Mouse (Mus musculus) MEL (cell line): ENCODE measurements around the gene Fktn. TPM values are rescaled to one million over a fixed set of nuclear protein-coding genes. Genes with fewer than 3 reads are reported as not detected.
"Not testable (repeated sequence)": the region's sequence is repeated elsewhere in the genome, so short reads cannot be mapped to it uniquely, and the experiment has no call there.

ENCODE experiments used
- DNase-seq: peaks from one replicate; pipeline ENCODE4 v3.0.0; 2011; ENCODE audit warnings: low read depth, low spot score
- H3K27ac ChIP-seq: 2 replicates; pipeline ENCODE4 v1.5.1; 2012; ENCODE audit warnings: low read depth, mild to moderate bottlenecking, control low read depth, low read length, moderate library complexity; ENCODE audit not compliant: control insufficient read depth
- H3K27me3 ChIP-seq, 2 experiments: fragments of 150-350 bp in 1 of 2; sonication (generic) in 1 of 2; 2 replicates each; pipeline ENCODE4 v1.6.1; 2012; ENCODE audit warnings: low read length in 2 of 2, mild to moderate bottlenecking in 2 of 2, improper control_type of control experiment in 1 of 2, moderate library complexity in 1 of 2; ENCODE audit not compliant: insufficient read depth in 2 of 2, control insufficient read depth in 1 of 2
- H3K36me3 ChIP-seq, 2 experiments: 2 replicates each; pipeline ENCODE4 v1.6.1; 2012 to 2014; ENCODE audit warnings: low read length in 2 of 2, improper control_type of control experiment in 1 of 2, inconsistent platforms in 1 of 2, mild to moderate bottlenecking in 1 of 2; ENCODE audit not compliant: insufficient read depth in 2 of 2, control insufficient read depth in 1 of 2
- H3K4me1 ChIP-seq, 2 experiments: fragments of 150-350 bp in 1 of 2; sonication (generic) in 1 of 2; 2 replicates each; pipeline ENCODE4 v1.6.1; 2012; ENCODE audit warnings: low read length in 2 of 2, improper control_type of control experiment in 1 of 2, mild to moderate bottlenecking in 1 of 2; ENCODE audit not compliant: insufficient read depth in 2 of 2, control insufficient read depth in 1 of 2
- H3K4me3 ChIP-seq, 2 experiments: fragments of 150-350 bp in 1 of 2; sonication (generic) in 1 of 2; 2 replicates each; pipeline ENCODE4 v1.5.1; 2012; ENCODE audit warnings: low read depth in 2 of 2, low read length in 2 of 2, mild to moderate bottlenecking in 2 of 2, moderate library complexity in 2 of 2, control low read depth in 1 of 2, improper control_type of control experiment in 1 of 2; ENCODE audit not compliant: control insufficient read depth in 1 of 2, insufficient read depth in 1 of 2
- H3K79me2 ChIP-seq: 2 replicates; pipeline ENCODE4 v1.6.1; 2012; ENCODE audit warnings: mild to moderate bottlenecking, low read length, moderate library complexity; ENCODE audit not compliant: control insufficient read depth, poor library complexity, insufficient read depth
- H3K9ac ChIP-seq: 2 replicates; pipeline ENCODE4 v1.6.1; 2012; ENCODE audit warnings: low read depth, mild to moderate bottlenecking, control low read depth, low read length, moderate library complexity; ENCODE audit not compliant: control insufficient read depth, poor library complexity, severe bottlenecking
- H3K9me3 ChIP-seq: fragments of 150-350 bp; sonication (generic); replicated peaks from 2 replicates; pipeline ENCODE4 v1.6.1; 2012; ENCODE audit warnings: mild to moderate bottlenecking, low read length, improper control_type of control experiment, moderate library complexity; ENCODE audit not compliant: insufficient read depth
- CHD1 ChIP-seq: IDR thresholded peaks from 2 replicates; pipeline ENCODE4 v1.6.1; 2012; ENCODE audit warnings: low read depth, mild to moderate bottlenecking, inconsistent platforms, low read length, improper control_type of control experiment
- E2F4 ChIP-seq: IDR thresholded peaks from 2 replicates; pipeline ENCODE4 v1.6.1; 2011; ENCODE audit warnings: low read depth, low read length, improper control_type of control experiment, borderline replicate concordance
- HCFC1 ChIP-seq: IDR thresholded peaks from 2 replicates; pipeline ENCODE4 v1.6.1; 2012; ENCODE audit warnings: low read depth, mild to moderate bottlenecking, inconsistent platforms, low read length, improper control_type of control experiment, moderate library complexity
- JUND ChIP-seq: IDR thresholded peaks from 2 replicates; pipeline ENCODE4 v1.6.1; 2011; ENCODE audit warnings: low read depth, mild to moderate bottlenecking, improper control_type of control experiment, low read length
- KAT2A ChIP-seq: conservative IDR thresholded peaks from 2 replicates; pipeline ENCODE4 v1.6.1; 2012; ENCODE audit warnings: low read depth, low read length, improper control_type of control experiment, inconsistent platforms
- MAFK ChIP-seq: IDR thresholded peaks from 2 replicates; pipeline ENCODE4 v1.6.1; 2011; ENCODE audit warnings: low read depth, mild to moderate bottlenecking, low read length, improper control_type of control experiment, borderline replicate concordance
- NRF1 ChIP-seq: IDR thresholded peaks from 2 replicates; pipeline ENCODE4 v1.6.1; 2014; ENCODE audit warnings: low read depth, mild to moderate bottlenecking, inconsistent platforms, low read length, improper control_type of control experiment, moderate library complexity; ENCODE audit not compliant: poor library complexity, insufficient read depth, severe bottlenecking
- SIN3A ChIP-seq: IDR thresholded peaks from 2 replicates; pipeline ENCODE4 v1.6.1; 2012; ENCODE audit warnings: low read length, improper control_type of control experiment, inconsistent platforms
- TCF12 ChIP-seq: IDR thresholded peaks from 2 replicates; pipeline ENCODE4 v1.6.1; 2014; ENCODE audit warnings: low read depth, mild to moderate bottlenecking, inconsistent platforms, low read length, improper control_type of control experiment, moderate library complexity
- USF2 ChIP-seq, 2 experiments: IDR thresholded peaks; 2 replicates each; pipeline ENCODE4 v1.6.1; 2011 to 2012; ENCODE audit warnings: improper control_type of control experiment in 2 of 2, low read length in 2 of 2, borderline replicate concordance in 1 of 2, inconsistent platforms in 1 of 2, low read depth in 1 of 2, mild to moderate bottlenecking in 1 of 2; ENCODE audit not compliant: insufficient read depth in 1 of 2
- ZKSCAN1 ChIP-seq: IDR thresholded peaks from 2 replicates; pipeline ENCODE4 v1.6.1; 2012; ENCODE audit warnings: low read depth, mild to moderate bottlenecking, inconsistent platforms, low read length, improper control_type of control experiment, moderate library complexity
- ZNF384 ChIP-seq: IDR thresholded peaks from 2 replicates; pipeline ENCODE4 v1.6.1; 2012; ENCODE audit warnings: low read depth, mild to moderate bottlenecking, inconsistent platforms, low read length, improper control_type of control experiment
- polyA plus RNA-seq, 2 experiments: library from polyadenylated mRNA; stranded (reverse) in 1 of 2; unstranded in 1 of 2; fragments of >175 nt in 1 of 2; fragments of >200 nt in 1 of 2; gene quantifications; 2 replicates each; pipeline versions ENCODE4 v1.2.1 to v1.2.4; 2012; ENCODE audit warnings: low replicate concordance in 2 of 2, low read depth in 1 of 2; ENCODE audit not compliant: insufficient read length in 2 of 2, insufficient read depth in 1 of 2, missing spikeins in 1 of 2
- total RNA-seq: library from RNA; depleted of rRNA; stranded (reverse); fragments of 300-350 nt; gene quantifications from 2 replicates; pipeline ENCODE4 v1.2.3, GENCODE M21; 2012

Fktn gene
- total and polyA plus RNA-seq, 3 experiments = 5.5 to 7.0 TPM; not detected in 1

GRCm38 (mm10) chr4:53688965-53689364 lies 24.8 kb upstream of the Fktn start:
- TF ChIP-seq KAT2A = no peak
- no peak for TF ChIP-seq SIN3A
- no peak for TF ChIP-seq E2F4
- TF ChIP-seq CHD1 = no peak
- no peak for TF ChIP-seq HCFC1
- TF ChIP-seq ZKSCAN1 = no peak
- no peak for TF ChIP-seq JUND
- TF ChIP-seq NRF1 = no peak
- no peak for TF ChIP-seq USF2 (IDR thresholded peaks at IDR 0.05; ENCODE audit: borderline replicate concordance in 1 of 2, insufficient read depth in 1 of 2, low read depth in 1 of 2, low read length in 2 of 2)
- TF ChIP-seq TCF12 = no peak
- no peak for TF ChIP-seq ZNF384
- Histone ChIP-seq H3K4me1 (no peaks in the 10 kb centered on the region), H3K27ac (no peak overlapping the region), H3K4me3 (no peak overlapping the region), H3K9ac (no peak overlapping the region), H3K79me2 (no peaks in the 10 kb centered on the region), H3K9me3 (no peaks in the 10 kb centered on the region), H3K27me3 (peaks cover 0 to 2% of the 10 kb centered on the region in 2 experiments; a peak in 2 of 4 replicates), H3K36me3 (no peaks in the 10 kb centered on the region)
- no peak for DNase-seq

DNA sequence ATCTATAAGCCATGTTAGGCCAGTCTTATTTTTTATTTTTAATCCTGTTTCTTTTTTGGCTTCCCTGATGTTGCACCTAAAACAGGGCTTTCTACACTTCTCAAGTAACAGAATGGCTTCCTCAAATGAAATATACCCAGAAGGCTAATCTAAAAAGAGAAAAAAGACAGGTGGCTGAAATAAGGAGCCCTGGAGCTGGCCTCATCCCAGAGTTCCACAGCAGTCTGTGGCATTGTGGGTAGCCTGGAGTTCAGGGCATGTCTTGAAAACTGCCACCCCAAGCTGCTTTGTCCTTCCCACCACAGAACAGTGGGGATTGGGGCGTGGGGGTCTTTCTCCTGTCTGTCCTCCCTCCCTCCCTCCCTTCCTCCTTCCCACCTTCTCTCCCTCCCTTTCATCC lies 22.4 kb upstream of the Fktn start:
- Histone ChIP-seq H3K27ac (no peak overlapping the region), H3K4me3 (no peak overlapping the region), H3K9me3 (no peaks in the 10 kb centered on the region), H3K27me3 (peaks cover 0 to 2% of the 10 kb centered on the region in 2 experiments; a peak in 2 of 4 replicates), H3K79me2 (no peaks in the 10 kb centered on the region), H3K9ac (no peak overlapping the region), H3K36me3 (no peaks in the 10 kb centered on the region), H3K4me1 (no peaks in the 10 kb centered on the region)
- TF ChIP-seq MAFK = no peak
- no peak for DNase-seq

GRCm38 (mm10) chr4:53709166-53709565 lies 4.6 kb upstream of the Fktn start:
- H3K27me3 ChIP-seq, H3K27ac ChIP-seq, H3K9me3 ChIP-seq, H3K9ac ChIP-seq, H3K4me3 ChIP-seq, H3K79me2 ChIP-seq, H3K36me3 ChIP-seq, H3K4me1 ChIP-seq, DNase-seq: not testable (repeated sequence)
